Mouse (Mus musculus) C2C12 (cell line): ENCODE results near the gene Mst1.

Experiments used
- CTCF ChIP-seq: IDR thresholded peaks from one replicate; pipeline ENCODE4 v1.5.1; 2011; ENCODE audit not compliant: control insufficient read depth, insufficient read depth, insufficient read length
- FOSL1 ChIP-seq: IDR thresholded peaks from one replicate; pipeline ENCODE4 v1.8.0; 2011; ENCODE audit warnings: mild to moderate bottlenecking, low read length; ENCODE audit not compliant: poor library complexity, insufficient read depth, severe bottlenecking
- MAX ChIP-seq: IDR thresholded peaks from one replicate; pipeline ENCODE4 v1.6.1; 2011; ENCODE audit warnings: mild to moderate bottlenecking, control low read depth
- MYOD1 ChIP-seq: IDR thresholded peaks from one replicate; pipeline ENCODE4 v1.6.1; 2011; ENCODE audit warnings: low read depth; ENCODE audit not compliant: control insufficient read depth, insufficient read length
- MYOG ChIP-seq: IDR thresholded peaks from one replicate; pipeline ENCODE4 v1.6.1; 2011; ENCODE audit not compliant: control insufficient read depth, insufficient read length; ENCODE audit errors: extremely low read depth
- USF1 ChIP-seq: IDR thresholded peaks from one replicate; pipeline ENCODE4 v1.6.1; 2011; ENCODE audit warnings: low read depth, mild to moderate bottlenecking, control low read depth, moderate library complexity

DNA sequence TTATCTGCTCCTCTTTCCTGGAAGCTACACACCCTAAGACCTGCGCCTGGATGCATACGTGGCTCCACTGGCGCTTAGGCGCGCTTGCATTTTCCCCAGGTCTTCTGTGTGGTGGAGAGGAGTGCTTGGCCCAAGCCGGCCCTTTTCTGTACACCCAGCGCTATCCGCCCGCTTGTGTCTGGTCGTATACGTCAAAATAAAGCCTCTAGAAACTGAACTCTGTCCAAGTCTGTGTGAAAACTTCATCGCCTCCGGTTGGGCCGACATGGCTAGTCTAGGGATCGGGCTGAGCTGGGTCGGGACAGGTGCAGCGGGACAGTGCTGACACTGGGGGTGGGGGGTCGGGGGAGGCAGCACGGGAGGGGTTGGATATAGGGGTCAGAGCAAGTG is 31.7 kb upstream of the Mst1 start:
- no peak for TF ChIP-seq CTCF
- TF ChIP-seq FOSL1: no peak
- no peak for TF ChIP-seq USF1
- TF ChIP-seq MAX: no peak
- no peak for TF ChIP-seq MYOG
- TF ChIP-seq MYOD1: no peak
